Mouse (Mus musculus) ZHBTc4 (cell line): ENCODE measurements around the gene Ttc22.

Experiments
- DNase-seq: peaks from one replicate; pipeline ENCODE4 v3.0.0-alpha.2; 2011; ENCODE audit warnings: low read depth, low spot score

Gene Ttc22

DNA sequence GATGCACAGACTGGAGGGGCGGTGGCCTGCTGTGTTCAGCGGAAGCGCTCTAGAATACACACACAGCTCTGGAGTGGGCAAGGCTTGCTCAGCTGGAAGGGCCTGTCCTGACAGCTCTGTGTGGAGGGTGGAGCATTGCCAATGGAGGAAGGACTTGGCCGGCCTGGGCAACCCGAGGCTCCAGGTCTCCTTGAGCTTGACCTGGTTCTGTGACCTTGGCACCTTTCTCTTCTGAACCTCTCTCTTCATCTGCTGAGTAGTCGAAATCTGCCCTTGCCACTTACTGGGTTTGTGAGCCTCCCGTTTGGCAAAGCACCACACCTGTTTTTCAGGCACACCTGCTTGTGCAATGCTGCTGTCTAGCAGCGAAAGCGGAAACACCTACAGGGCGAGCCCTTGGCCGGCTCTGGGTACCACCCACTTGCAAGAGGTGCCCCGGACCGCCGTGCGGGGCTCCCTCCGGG, at the start of gene Ttc22:
TSS of gene Ttc22 (plus strand) at position 403 of the 464 bp plus-strand sequence.
- peak; percentile 53 for DNase-seq

DNA sequence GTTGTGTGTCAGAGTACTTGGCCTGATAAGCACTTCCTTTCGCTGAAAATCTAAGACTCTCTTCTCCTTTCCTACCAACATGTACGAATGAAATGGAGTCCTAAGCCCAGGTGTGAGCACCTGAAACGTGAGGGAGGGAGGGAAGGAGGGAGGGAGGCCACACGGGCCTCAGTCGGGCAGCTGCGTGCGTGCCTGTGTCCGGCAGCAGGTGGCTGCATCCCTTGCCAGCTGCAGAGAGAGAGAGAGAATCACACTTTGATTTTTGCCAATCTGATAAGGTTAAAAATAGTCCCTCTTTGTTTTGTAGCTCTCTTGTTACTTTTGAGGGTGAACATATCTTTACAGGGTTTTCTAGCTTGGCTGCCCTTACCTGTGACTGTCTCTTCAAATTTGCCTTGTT, 47.2 kb upstream of the Ttc22 start:
- no peak for DNase-seq

DNA sequence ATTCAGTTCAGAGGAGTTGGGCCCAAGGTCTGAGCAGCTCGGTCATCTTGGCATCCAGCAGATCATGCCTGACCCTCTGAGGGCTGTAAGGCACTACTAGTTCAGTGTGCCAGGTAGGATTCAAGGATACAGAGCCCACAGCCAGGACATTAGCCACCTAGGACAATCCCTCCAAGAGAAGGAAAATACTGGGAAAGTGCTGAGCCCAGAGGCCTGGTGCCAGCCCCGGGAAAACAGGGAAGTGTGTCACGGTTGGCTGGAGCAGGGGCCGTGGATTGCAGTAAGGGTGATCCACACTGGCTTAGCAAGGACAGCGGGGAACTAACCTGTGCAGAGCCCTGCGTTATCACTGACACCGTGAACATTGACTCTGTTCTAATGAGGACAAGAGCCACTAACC, 44.7 kb upstream of the Ttc22 start:
- no peak for DNase-seq

DNA sequence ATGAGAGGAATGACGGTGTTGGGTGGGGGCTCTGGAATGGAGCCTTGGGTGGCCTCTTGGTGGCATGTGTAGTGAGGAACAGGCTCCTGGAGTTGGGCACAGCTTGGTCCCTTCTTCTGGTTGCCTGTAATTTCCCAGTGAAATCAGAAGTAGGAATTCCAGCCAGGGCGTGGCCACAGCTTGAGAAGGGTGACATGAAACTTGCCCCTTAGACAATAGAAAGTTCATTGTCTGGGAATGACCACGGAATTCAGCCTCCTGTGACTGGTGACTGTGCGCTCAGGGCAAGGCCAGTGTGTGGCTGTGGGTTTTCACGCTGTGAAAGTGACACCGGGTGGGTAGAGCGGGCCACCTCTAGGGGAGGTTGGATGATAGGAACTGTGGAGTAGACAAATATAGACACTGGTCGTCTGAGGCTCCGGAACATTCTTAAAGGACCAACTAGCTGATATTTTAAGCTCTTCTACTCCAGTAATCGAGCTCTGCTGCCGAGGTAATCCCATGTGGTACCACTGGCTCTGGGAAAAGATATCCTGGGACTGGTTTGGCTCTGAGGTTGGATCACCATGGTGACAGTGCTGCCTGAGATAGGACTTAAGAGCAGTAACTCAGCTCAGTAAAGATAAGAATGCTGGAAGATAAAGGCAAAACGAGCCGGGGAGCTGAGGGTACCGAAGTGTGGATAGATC, 40.9 kb upstream of the Ttc22 start:
- peak; percentile 72 for DNase-seq

DNA sequence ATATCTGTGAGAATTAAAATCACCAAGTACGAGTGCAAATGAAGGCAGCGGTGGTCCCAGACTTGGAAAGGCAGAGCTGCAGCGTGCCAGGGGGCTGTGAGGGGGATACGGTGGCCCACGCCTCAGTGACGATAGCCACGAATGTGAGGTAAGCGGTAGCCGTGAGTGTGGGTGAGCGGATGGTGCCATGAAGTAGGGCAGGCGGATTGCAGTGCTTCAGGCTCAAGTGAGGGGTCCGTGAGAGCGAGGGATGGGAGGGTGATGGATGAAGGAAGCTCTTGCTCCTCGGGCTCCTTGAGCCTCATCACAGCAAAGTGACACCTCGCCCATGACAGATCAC, 40.4 kb upstream of the Ttc22 start:
- DNase-seq: no peak

DNA sequence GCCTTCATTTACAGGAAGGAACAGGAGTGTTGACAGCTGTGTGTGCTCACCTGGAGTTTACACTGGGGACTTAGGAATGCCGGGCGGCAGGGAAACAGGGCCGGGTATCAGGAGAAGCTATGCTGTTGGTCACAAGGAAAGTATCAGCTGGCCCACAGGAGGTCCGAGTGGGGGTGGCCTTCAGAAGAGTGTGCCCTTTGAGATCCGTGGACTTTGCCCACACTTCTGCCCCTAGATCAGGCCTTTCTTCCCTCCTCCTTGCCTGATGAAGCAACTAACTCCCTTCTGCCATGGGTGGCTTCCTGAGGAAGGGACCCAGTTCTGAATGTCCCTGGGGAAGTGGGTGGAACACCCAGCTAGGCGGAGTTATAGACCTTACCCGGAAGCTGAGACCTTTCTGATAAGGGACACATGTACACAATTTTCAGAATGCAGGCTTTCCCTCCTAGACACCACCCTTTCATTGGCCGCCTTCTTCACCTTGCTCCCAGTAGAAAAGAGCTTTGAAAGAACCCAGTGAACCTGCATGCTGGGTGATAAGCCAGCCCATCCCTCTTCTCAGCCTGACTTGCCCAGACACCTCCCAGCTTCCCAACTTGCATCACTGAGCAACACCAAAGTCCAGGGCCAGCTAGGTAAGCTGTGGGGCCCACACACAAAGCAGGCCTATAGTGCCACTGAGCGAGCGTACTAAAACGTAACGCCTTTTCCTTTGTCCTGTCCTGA, 39.6 kb upstream of the Ttc22 start:
- DNase-seq: peak; percentile 56

DNA sequence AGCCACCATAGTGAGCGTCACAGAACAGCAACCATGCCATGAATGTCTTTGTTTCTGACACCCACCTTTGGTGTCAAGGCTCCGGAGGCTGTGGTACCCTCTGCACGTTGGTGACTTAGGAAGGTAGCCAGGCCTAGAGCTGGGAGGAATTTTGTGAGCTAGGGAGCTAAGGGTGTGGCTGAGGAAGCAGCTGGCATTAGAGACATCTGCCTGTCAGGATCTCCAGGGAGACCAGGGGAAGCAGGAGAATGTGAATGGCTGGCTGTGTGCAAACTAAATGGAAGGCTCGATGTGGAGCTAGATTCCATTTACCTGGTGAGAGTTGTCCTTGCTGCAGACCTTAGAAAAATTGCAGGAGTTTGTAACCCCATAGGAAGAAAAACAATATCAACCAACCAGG, 37.6 kb upstream of the Ttc22 start:
- no peak for DNase-seq

DNA sequence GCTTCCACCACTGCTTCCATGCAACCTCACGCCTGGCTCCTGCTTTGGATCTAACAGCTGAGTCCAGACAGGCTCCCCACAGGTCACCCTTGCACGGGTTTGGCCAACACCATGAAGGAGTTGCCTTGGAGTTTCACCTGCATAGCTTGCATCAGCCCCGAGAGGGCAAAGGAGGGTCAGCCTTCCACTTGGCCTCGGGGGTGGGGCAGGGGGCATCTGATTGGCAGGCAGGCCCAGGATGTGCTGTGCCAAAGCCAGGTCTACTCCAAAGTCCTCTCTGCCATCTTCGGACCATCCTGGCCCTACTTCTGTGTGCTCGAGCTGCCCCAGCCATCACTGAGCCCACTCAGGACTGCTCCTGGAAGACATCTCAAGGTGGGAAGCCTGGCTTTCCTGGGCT, 35.2 kb upstream of the Ttc22 start:
- no peak for DNase-seq

DNA sequence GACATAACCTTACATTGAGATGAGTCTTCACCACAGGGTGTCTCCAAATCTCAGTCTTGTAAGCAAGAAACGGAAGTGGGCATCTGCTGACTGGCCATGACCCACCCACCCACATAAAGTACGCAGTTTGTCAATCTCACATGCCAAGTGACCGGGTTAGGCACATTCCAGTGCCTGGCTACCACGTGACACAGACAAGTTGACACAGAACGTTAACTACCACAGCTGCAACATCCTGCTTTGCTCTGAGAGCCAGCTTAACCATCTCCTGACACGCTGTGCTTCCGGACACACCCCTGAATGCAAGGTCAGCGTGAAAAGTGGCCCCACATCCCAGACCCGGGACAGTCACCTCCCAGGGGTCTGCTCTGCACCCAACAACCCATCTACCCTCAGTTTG, 32.1 kb upstream of the Ttc22 start:
- DNase-seq: peak; percentile 78

DNA sequence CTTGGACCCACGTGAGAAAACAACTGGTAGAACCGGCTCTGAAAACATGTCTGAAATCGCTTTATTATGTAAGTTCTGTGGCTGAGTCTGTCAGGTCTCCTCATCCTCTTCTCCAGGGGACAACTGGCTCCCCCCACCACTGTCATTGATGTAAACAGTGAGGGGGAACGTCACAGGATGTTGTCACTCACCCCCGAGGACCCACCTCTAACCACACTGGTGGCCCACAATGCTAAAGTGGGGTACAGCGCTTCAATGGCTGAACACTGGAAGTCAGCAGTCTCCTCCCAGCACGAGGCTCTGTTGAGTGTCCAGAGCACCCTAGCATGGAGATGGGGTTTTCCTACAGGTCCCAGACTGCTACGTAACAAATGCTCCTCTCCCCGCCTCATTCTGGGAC, 31.4 kb upstream of the Ttc22 start:
- no peak for DNase-seq

DNA sequence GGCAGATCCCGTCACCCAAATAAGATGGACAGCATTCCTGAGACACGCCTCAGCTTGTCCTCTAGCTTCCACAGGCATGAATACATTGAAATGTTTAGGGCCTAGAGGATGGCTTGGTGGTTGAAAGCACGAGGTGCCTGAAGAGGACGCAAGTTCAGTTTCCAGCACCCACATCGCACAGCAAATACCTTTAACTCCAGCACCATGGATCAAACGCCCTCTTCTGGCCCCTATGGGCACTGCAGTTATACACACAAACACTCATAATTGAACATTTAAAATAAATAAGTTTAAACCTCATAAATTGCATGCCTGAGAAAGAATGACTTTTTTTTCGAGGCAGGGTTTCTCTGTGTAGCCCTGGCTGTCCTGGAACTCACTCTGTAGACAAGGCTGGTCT, 28.6 kb upstream of the Ttc22 start:
- peak; percentile 77 for DNase-seq

DNA sequence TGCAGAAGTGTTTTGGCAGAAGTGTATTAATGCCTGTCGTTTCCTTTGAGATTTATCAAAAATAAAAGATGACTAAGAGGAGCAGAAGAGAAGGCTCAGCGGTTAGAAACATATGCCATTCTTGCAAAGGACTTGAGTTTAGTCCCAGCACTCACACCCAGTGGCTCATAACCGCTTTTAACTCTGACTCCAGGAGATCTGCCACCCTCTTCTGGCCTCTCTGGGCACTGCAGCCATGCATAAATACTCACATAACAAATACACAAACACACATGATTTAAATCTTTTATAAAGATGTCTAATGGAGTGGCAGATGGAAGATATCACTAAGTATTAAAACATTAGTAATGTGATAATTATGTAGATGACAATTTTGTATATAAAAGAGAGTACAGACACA, 26.0 kb upstream of the Ttc22 start:
- DNase-seq: peak; percentile 67

DNA sequence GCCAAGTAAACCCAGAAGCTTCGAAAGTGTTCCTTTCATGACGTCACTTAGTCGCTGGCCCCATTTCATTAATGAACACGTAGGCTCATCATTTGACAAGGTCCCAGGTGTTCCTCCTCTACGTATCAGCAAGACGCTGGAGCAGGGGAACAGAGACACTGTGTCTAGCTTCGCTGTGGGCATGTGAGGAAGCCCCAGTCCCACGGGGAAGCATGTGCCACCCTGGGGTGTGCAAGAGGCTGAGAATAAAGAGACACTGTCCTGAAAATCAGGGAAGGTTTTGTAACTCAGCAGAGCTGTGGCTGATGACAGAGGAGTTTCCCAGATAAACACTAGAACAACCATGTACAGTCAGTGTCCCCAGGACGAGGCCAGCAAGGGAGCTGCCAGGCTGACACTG, 25.2 kb upstream of the Ttc22 start:
- DNase-seq: no peak

DNA sequence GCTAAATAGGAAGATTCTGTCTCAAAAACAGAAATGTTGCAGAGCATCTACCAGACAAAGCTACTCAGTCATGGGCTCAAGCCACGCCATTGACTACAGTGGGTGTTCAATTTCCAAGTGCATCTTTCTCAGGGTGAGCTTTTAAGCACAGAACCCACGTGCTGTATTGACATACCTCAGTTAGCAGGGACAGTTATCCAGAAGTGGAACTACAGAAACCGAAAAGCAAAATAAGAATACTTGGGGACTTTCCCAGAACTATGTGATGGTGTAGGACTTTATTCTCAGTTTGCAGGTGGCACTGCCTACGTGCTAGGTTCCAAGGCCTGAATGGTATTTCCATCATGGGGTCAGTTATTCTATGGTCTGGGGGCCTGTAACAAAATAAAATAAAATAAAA, 24.5 kb upstream of the Ttc22 start:
- no peak for DNase-seq

DNA sequence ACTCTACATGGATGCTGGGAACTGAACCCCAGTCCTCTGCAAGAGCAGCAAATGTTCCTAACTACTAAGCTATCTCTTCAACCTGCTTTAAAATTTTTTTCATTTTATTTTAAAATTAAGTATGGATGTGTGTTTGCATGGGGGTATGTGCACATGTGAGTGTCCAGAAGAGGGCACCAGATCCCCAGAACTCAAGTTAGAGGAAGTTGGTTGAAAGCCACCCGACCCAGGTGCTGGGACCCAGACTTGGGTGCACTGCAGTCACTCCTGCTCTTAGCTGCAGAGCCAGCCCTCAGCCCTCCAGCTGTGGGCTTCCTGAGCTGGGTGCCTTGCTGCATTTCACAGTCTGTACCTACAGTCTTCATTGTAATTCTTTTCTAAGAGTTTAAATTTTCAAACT, 22.8 kb upstream of the Ttc22 start:
- DNase-seq: peak; percentile 68

DNA sequence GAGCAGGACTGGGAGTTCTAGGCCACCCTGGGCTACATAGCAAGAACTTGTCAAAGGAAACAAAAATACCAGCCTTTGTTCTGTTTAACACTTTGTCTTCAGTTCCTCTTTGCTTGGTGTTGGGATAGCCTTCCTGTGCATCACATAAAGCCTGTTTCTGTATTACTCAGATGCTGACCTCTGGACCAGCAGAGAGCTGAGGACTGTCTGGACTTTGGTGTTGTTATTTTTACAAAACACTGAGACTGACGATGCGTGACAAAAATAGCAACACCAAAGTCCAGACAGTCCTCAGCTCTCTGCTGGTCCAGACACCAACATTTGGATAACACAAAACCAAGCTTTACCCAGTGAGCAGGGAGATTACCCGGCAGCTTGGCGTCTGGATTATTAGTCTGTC, 21.5 kb upstream of the Ttc22 start:
- DNase-seq: no peak

DNA sequence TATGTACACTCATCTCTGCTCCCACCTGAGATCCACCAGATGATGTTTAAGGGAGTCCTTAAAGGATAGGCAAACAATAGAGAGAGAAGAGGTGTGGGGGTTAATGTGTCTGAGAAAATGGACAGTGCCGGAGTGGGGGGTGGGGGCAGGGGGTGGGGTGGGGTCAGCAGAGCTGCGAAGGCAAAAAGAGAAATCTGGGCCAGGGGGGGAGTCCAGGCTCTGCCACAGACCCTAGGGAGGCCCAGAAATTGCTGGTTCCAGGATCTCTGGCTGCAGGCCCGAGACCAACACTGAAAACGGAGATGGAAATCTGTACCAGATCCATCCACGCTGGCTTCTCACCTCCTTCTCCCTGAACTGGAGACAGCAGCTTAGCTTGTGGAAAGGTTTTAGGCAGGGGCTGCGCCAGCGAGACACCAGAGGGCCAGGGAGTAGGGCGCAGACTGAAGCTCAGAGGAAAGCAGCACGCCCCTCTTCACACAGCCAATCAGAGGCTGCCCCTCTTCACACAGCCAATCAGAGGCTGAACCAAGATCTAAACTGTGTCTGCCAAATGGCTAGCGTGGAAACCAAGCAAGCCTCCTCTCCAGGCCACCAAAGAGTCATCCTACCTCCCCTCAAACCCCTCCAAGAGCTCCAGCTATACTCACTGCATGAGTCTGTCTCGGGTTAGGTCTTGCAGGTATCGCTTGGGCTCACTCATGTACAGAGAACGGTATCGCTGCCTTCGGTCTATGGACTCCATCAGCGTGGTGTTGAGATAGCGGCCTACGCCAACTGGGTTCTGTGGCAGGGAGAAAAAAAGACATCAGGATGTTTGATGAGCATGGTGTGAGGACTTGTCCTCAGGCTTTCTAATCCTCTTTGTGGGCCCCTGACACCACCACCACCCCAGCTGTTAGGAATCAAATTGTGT, 15.3 kb upstream of the Ttc22 start:
- peak; percentile 83 for DNase-seq

DNA sequence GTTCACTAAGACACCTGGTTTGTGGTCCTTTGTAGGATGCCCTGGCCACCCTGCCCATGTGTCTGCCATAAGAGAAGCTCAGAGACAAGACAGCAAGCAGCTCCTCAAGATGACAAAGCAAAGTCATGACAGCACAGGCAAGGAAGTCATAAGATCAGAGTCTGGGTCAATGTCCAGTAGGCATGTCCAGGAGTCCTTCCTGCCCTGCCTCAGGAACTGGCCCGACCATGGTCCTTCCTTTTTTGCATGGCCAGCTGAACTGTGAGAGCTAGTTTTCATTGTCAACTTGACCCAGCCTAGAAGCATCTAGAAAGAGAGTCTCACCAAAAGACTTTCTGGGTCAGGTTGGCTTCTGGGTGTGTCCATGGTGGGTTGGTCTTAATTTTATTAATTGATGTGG, 14.3 kb upstream of the Ttc22 start:
- no peak for DNase-seq

DNA sequence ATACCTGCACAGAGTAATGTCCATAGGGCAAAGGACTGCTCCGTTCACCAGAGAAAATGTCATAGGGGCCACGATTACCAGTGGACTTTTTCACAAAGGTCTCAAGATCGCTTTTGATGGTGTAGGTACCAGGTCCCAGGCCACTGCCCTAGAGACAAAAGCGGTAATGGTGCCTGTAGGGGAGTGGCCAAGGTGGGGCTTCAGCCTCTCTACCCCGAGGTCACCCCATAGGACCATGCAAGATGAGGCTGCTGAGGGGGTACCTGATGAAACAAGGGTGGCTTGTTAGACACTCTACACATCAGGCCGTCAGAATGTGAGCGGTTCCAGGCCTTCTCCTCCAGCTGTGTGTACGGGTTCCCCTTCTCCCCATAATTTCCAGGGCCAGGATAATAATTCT, 9.1 kb upstream of the Ttc22 start:
- DNase-seq: no peak

DNA sequence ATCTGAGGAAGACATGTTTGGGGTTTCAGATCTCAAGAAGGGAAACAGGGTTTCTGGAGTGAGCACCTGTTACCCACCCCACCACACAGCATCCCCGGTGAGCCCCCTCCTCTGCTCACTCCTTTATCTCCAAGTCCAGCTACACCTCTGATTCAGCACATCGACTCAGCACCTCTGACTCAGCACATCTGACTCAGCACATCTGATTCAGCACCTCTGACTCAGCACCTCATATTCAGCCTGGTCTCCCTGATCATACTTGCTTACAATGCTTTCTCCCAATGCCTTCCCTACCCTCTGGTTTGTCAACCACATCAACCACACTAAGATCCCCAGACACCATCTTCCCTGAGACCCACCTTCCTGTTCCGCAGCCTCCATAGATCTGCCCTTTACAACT, 8.7 kb upstream of the Ttc22 start:
- peak; percentile 45 for DNase-seq

DNA sequence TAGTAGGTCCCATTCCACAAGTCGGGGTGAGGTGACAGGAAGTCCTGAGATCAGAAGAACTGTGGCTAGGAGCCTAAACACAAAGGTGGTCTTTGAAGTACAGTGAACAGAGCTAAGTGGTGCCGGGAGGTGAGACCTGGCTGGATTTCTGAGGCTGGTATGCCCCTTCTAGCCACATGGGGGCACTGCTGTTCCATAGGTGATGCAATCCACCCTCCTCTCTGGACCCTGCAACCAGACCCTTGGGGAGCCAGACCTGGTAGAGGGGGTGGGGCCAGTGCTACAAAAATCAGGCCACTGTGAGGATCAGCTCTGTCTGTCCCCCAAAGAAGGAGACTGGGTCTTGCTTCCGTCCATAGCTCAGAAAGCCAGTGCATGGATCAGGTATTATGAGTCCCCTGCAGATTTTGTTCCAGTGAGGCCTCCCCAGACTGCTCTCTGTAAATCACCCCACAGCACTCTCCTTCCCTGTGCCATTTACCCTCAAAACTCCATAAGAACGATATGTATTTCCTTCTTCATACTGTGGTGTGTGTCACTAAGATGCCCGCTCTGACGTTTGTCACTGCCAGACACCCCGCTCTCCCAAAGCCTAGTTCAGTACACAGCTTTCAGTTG, 7.9 kb upstream of the Ttc22 start:
- peak; percentile 85 for DNase-seq

DNA sequence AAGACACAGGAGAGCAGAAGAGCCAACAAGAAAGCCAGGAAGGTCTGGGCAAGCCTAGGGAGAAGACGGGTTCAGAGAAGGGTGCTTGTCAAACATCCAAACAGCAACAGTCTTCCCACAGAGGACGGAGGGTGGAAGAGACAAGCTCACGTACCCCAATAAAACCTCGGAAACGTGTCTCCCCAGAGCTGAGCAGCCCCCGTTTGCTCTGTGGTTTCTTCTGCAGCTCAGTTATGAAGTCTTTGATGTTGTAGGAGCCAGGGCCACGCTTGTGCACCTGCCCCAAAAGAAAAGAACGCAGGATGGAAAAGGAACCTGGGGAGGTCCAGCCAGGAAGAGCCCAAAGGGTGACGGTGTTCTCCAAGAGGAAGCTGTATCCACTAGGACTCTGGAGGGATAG, 7.4 kb upstream of the Ttc22 start:
- DNase-seq: no peak
